Mouse (Mus musculus): ENCODE data around the gene Pdlim4.

GRCm38 (mm10) chr11:54060316-54060715, 8.5 kb downstream of the Pdlim4 start:
- TF ChIP-seq GATA1 (IDR thresholded peaks at IDR 0.05; ENCODE audit: low read length) (no peak), TAL1 (IDR thresholded peaks at IDR 0.05; ENCODE audit: low read length) (no peak)
